ENCODE assay signal across 13 mouse cellular contexts in the genomic region with DNA sequence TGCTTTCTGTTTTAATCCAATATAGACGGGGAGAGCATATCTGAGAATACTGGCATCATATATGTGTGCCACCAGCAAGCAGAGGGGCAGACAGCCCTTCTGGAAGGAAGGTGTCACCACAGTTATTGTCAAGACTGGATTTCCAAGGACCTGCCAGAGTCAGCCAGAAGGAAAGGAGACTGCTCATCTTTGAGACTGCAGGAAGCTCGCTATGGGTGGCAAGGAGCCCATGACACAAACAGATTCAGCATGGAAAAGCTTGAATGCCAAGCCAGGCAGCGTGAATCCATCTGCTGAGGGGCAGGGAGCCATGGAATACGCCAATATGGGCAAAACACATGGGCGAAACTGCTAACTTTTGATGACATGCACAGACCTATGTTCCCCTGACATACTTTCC. TPM values are rescaled to one million over a fixed set of nuclear protein-coding genes. Genes with fewer than 3 reads are reported as not detected.
DNase-seq lines count a peak whose midpoint lies in the region; ATAC-seq lines count a peak whose summit lies in the region.
"Had no signal": no experiment of that assay in that cellular context is flagged by ENCODE, and none has a peak within 500 bp of the region (broad histone marks: within the 10 kb centered on the region; RNA-seq: fewer than 3 reads in every experiment).

No protein-coding gene starts in this region.

- peak; percentile 91 for ATAC-seq in cerebellum, adult (ENCODE audit: insufficient number of reproducible peaks, low FRiP score, low TSS enrichment)
- ATAC-seq: liver, postnatal 0 days had no signal

- peak; percentile 17 for DNase-seq in layer of hippocampus, adult 11-12 months (ENCODE audit: low spot score)
- no peak for DNase-seq in layer of hippocampus, postnatal 25 days (ENCODE audit: extremely low spot score in 1 of 2, low spot score in 1 of 2)
- DNase-seq in NIH3T3 (ENCODE audit: low read depth) (peak; percentile 3), MN1 (ENCODE audit: low spot score) (no peak)
- peak; percentile 91 to 94 for DNase-seq in cerebellum, postnatal 14 days
- DNase-seq in urinary bladder, postnatal 25 days (ENCODE audit: low spot score): no peak
- DNase-seq in kidney, adult 11 months: no peak
- DNase-seq: adrenal gland, adult 2 months; liver, postnatal 0 days; lung, postnatal 36 days; thymus, adult 18-20 months had no signal

RNA-seq across cellular contexts. Expression of a gene that starts 6.9 kb away (rescaled TPM):
- 1 to 10 TPM; 6.1 to 6.2 TPM for total RNA-seq in layer of hippocampus, postnatal 25 days (2021)
- total RNA-seq: neutrophil, adult 5-6 weeks had no signal

RNA-seq across cellular contexts. Expression of a gene that starts 44.1 kb away (rescaled TPM):
- total RNA-seq in layer of hippocampus, postnatal 25 days (2021): 10 to 100 TPM; 10.6 to 12.6 TPM

Comparison
In these comparisons a context has a peak if more than half of its experiments do, and no peak if none do; other contexts are left out.
1. DNase-seq: peak in layer of hippocampus, adult 11-12 months (single experiment), NIH3T3 (single experiment) and cerebellum, postnatal 14 days (2 of 2); none in layer of hippocampus, postnatal 25 days (0 of 2), urinary bladder, postnatal 25 days (single experiment), kidney, adult 11 months (single experiment) and MN1 (single experiment).